Mouse (Mus musculus) heart, adult 18-20 months (tissue): ENCODE measurements around the gene Atp13a5. TPM values are rescaled to one million over a fixed set of nuclear protein-coding genes. Genes with fewer than 3 reads are reported as not detected.

Experiments used
- DNase-seq, 2 experiments: peaks; one replicate each; pipeline ENCODE4 v3.0.0; 2021 to 2022; ENCODE audit warnings: mixed read lengths in 1 of 2
- long read RNA-seq, 2 experiments: library from polyadenylated mRNA; stranded (forward); transcript quantifications; one replicate each; pipeline ENCODE4 v2.0.0; 2021
- total RNA-seq, 2 experiments: library from RNA; stranded (reverse); gene quantifications; 2 replicates each; pipeline ENCODE4 v1.2.3; 2021

Gene Atp13a5
- under 1 TPM in 1 of 2 experiments, not detected in 1; 0.08 TPM for total RNA-seq
- long read RNA-seq, experiment 1: 0 reads
- long read RNA-seq, experiment 2: 0 reads

GRCm38 (mm10) chr16:29378458-29378857, at the start of gene Atp13a5:
TSS of gene Atp13a5 (minus strand) at chr16:29378732.
- no peak for DNase-seq

- DNase-seq: no peak
Observed at GRCm38 (mm10) chr16:29414822-29415221, 36.3 kb upstream of the Atp13a5 start.

- no peak for DNase-seq
Observed at GRCm38 (mm10) chr16:29407319-29407718, 28.8 kb upstream of the Atp13a5 start.

GRCm38 (mm10) chr16:29399079-29399478, 20.5 kb upstream of the Atp13a5 start:
- no peak for DNase-seq

- DNase-seq: no peak
Observed at GRCm38 (mm10) chr16:29384781-29385180, 6.2 kb upstream of the Atp13a5 start.

- no peak for DNase-seq
Observed at GRCm38 (mm10) chr16:29374636-29375035, 3.9 kb downstream of the Atp13a5 start.

- no peak for DNase-seq
Observed at GRCm38 (mm10) chr16:29331351-29332044, 47.0 kb downstream of the Atp13a5 start.

GRCm38 (mm10) chr16:29330948-29331347, 47.6 kb downstream of the Atp13a5 start:
- no peak for DNase-seq

- DNase-seq: no peak
Observed at GRCm38 (mm10) chr16:29329213-29329612, 49.3 kb downstream of the Atp13a5 start.

GRCm38 (mm10) chr16:29327910-29328309, 50.6 kb downstream of the Atp13a5 start:
- DNase-seq: no peak

GRCm38 (mm10) chr16:29325233-29325919, 53.2 kb downstream of the Atp13a5 start:
- DNase-seq: no peak

GRCm38 (mm10) chr16:29320717-29321116, 57.8 kb downstream of the Atp13a5 start:
- no peak for DNase-seq

GRCm38 (mm10) chr16:29315391-29315790, 63.1 kb downstream of the Atp13a5 start:
- DNase-seq: no peak

- DNase-seq: no peak
Observed at GRCm38 (mm10) chr16:29314991-29315390, 63.5 kb downstream of the Atp13a5 start.

- DNase-seq: no peak
Observed at GRCm38 (mm10) chr16:29297555-29298021, 80.9 kb downstream of the Atp13a5 start.

- DNase-seq: no peak
Observed at GRCm38 (mm10) chr16:29280691-29281090, 97.8 kb downstream of the Atp13a5 start.

- no peak for DNase-seq
Observed at GRCm38 (mm10) chr16:29254325-29254724, 124.2 kb downstream of the Atp13a5 start.

- no peak for DNase-seq
Observed at GRCm38 (mm10) chr16:29235951-29236350, 142.6 kb downstream of the Atp13a5 start.

GRCm38 (mm10) chr16:29216395-29217295, 161.9 kb downstream of the Atp13a5 start:
- no peak for DNase-seq

GRCm38 (mm10) chr16:29209605-29210411, 168.7 kb downstream of the Atp13a5 start, which contains the start of gene Hrasls:
TSS of gene Hrasls (plus strand) at chr16:29209695.
- DNase-seq: peak; percentile 35 to 58

GRCm38 (mm10) chr16:29208841-29209240, 169.7 kb downstream of the Atp13a5 start:
- peak; percentile 62 to 78 for DNase-seq
